Mouse (Mus musculus) B cell, adult 2 months (primary cell): ENCODE data around the gene Mtfr1l.

Source experiments
- DNase-seq, 2 experiments: peaks; one replicate each; pipeline ENCODE4 v3.0.0; 2022

The Mtfr1l gene

GRCm38 (mm10) chr4:134485151-134485900 is 49.9 kb downstream of the Mtfr1l start:
- no peak for DNase-seq

- no peak for DNase-seq
Measured at GRCm38 (mm10) chr4:134484231-134484630, 51.0 kb downstream of the Mtfr1l start.

- no peak for DNase-seq
Measured at GRCm38 (mm10) chr4:134483696-134484095, 51.5 kb downstream of the Mtfr1l start.

GRCm38 (mm10) chr4:134483078-134483688 is 52.0 kb downstream of the Mtfr1l start:
- DNase-seq: no peak

GRCm38 (mm10) chr4:134482442-134482841 is 52.7 kb downstream of the Mtfr1l start:
- DNase-seq: no peak

- DNase-seq: no peak
Measured at GRCm38 (mm10) chr4:134481270-134481669, 53.9 kb downstream of the Mtfr1l start.

GRCm38 (mm10) chr4:134480864-134481263 is 54.3 kb downstream of the Mtfr1l start:
- DNase-seq: peak; percentile 85 to 86

- no peak for DNase-seq
Measured at GRCm38 (mm10) chr4:134479839-134480238, 55.3 kb downstream of the Mtfr1l start.

GRCm38 (mm10) chr4:134478031-134478430 is 57.2 kb downstream of the Mtfr1l start:
- DNase-seq: peak; percentile 98

- no peak for DNase-seq
Measured at GRCm38 (mm10) chr4:134476899-134477298, 58.3 kb downstream of the Mtfr1l start.
